Mouse (Mus musculus): ENCODE data around the gene D430041D05Rik.

D430041D05Rik gene

DNA sequence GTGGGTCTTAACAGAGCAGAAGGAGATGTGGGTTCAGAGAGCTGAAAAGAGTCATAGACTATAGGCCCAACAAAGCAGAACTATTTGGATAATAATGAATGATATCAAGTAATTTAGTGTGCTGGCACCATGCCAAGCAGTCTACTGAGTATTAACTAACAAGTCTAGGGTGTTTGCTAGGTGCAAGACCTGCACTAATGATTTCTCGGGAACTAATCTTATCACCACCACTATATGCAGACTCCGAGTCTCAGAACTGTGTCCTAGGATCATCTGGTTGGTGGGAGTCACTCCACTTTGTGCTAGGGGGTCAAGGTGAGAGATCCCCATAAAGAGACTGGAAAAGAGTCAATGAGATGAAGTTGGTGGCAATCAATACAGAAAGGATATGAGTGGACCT lies 245.2 kb downstream of the D430041D05Rik start:
- no peaks in the 10 kb centered on the region for H3K4me1 ChIP-seq (replicated peaks; ENCODE audit: low read depth, low read length)
- TF ChIP-seq CTCF (conservative IDR thresholded peaks at IDR 0.05; ENCODE audit: low read length) (no peak), NANOG (IDR thresholded peaks at IDR 0.05; ENCODE audit: borderline replicate concordance, low read length) (no peak), POU5F1 (IDR thresholded peaks at IDR 0.05; ENCODE audit: borderline replicate concordance, low read length) (no peak)
- H3K9me3 ChIP-seq (ENCODE audit: low read length) = no peaks in the 10 kb centered on the region
- H3K36me3 ChIP-seq (ENCODE audit: insufficient read depth, low read length) = no peaks in the 10 kb centered on the region
- no peaks in the 10 kb centered on the region; the same call in 1 of the 2 replicates for H3K27me3 ChIP-seq (ENCODE audit: insufficient read depth, low read length)
- H3K4me3 ChIP-seq (replicated peaks; ENCODE audit: low read length) = no peak overlapping the region

DNA sequence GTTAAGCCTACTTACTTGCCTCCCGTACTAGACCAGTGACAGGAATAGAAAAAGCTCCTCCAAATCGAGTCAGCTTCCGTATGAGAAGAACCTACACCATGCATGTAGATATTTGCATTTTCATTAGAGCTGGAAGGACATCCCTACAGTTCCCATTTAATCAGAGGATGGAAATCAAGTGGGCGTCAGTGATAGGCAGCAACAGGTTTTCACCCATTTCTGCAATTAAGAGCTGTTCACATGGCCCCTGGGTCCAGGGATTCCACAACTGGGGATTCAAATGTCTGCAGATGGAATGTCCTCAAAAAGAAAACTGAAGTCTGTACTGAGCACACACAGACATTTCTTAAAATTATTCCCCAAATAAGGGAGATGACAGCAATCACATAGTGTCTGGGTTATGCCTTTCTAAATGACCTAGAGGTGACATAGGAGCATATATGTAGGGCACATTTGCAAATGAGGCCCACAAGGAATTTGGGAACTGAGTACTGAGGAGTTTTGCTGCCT lies 246.8 kb downstream of the D430041D05Rik start:
- no peak overlapping the region for H3K4me3 ChIP-seq (replicated peaks; ENCODE audit: low read length)

DNA sequence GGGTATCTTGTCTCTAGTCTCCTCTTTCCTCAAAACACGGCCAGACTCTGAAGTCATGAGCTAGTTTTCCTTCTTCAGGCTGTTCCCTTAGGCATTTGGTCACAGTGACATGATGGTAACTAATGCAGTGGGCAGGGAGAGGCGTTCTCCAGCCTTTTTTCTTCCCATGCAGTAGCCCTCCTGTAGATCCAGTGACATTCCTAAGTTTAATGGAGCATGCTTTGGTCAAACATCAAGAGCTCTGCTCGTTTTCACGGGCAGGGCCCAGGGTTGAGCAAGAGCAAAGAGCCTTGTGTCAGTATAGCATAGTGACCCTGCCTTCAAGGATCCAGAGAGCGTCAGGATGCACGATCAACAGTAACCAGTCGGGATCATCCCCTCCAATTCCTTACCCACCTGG lies 247.4 kb downstream of the D430041D05Rik start:
- Histone ChIP-seq H3K27me3 (ENCODE audit: insufficient read depth, low read length) (no peaks in the 10 kb centered on the region; the same call in 1 of the 2 replicates), H3K4me3 (replicated peaks; ENCODE audit: low read length) (no peak overlapping the region)
- TF ChIP-seq CTCF (conservative IDR thresholded peaks at IDR 0.05; ENCODE audit: low read length) (no peak), NANOG (IDR thresholded peaks at IDR 0.05; ENCODE audit: borderline replicate concordance, low read length) (no peak), POU5F1 (IDR thresholded peaks at IDR 0.05; ENCODE audit: borderline replicate concordance, low read length) (no peak)

More for the DNA sequence above, 246.8 kb downstream of the D430041D05Rik start:
- H3K27me3 ChIP-seq (ENCODE audit: insufficient read depth, low read length) = no peaks in the 10 kb centered on the region; the same call in 1 of the 2 replicates
- no peak for TF ChIP-seq POU5F1 (IDR thresholded peaks at IDR 0.05; ENCODE audit: borderline replicate concordance, low read length)
- TF ChIP-seq CTCF (conservative IDR thresholded peaks at IDR 0.05; ENCODE audit: low read length) = no peak
- TF ChIP-seq NANOG (IDR thresholded peaks at IDR 0.05; ENCODE audit: borderline replicate concordance, low read length) = no peak
- H3K36me3 ChIP-seq (ENCODE audit: insufficient read depth, low read length) = no peaks in the 10 kb centered on the region
- H3K9me3 ChIP-seq (ENCODE audit: low read length) = no peaks in the 10 kb centered on the region
- H3K4me1 ChIP-seq (replicated peaks; ENCODE audit: low read depth, low read length) = no peaks in the 10 kb centered on the region

DNA sequence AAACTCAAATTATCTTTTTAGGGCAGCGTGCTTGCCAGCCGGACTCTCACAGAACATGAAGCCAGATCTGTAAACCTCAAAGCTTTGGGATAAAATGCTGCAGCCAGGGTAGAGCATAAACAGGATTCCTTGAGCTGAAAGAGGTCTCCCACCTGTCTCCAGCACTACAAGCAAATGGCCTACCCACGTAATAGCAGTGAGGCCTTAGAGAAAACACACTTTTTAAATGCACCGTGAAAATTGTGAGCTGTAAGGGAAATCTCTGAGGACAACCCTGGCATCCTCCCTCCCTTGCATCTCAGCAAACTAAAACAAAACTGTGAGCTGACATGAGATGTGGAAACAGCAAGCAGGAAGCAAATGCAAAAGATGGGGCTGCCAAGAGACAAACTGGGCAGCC lies 253.0 kb downstream of the D430041D05Rik start:
- Histone ChIP-seq H3K9me3 (ENCODE audit: low read length) (no peaks in the 10 kb centered on the region), H3K36me3 (ENCODE audit: insufficient read depth, low read length) (no peaks in the 10 kb centered on the region), H3K4me1 (replicated peaks; ENCODE audit: low read depth, low read length) (no peaks in the 10 kb centered on the region), H3K27me3 (ENCODE audit: insufficient read depth, low read length) (peaks cover 11% of the 10 kb centered on the region), H3K4me3 (replicated peaks; ENCODE audit: low read length) (no peak overlapping the region)
- TF ChIP-seq NANOG (IDR thresholded peaks at IDR 0.05; ENCODE audit: borderline replicate concordance, low read length) = no peak
- no peak for TF ChIP-seq POU5F1 (IDR thresholded peaks at IDR 0.05; ENCODE audit: borderline replicate concordance, low read length)
- TF ChIP-seq CTCF (conservative IDR thresholded peaks at IDR 0.05; ENCODE audit: low read length) = no peak

More for the DNA sequence above, 247.4 kb downstream of the D430041D05Rik start:
- Histone ChIP-seq H3K9me3 (ENCODE audit: low read length) (no peaks in the 10 kb centered on the region), H3K4me1 (replicated peaks; ENCODE audit: low read depth, low read length) (no peaks in the 10 kb centered on the region), H3K36me3 (ENCODE audit: insufficient read depth, low read length) (no peaks in the 10 kb centered on the region)

DNA sequence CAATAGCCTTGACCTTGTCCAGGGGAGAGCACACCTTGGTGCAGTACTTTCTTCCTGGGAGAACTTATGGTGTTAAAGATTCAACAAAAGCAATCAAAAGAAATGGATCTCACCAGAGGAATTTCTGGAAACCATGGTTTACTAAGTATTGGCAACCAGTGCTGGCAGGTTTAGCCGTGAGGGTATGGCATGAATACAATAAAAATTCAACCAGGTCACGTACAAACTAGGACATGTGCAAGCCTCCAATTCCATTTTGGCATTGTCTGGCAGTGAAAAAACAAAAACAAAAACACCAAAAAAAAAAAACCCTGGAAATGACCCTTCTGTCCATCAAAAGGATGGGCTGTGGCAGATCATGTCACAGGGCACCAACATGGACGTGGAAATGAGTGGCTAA lies 256.9 kb downstream of the D430041D05Rik start:
- no peaks in the 10 kb centered on the region for H3K36me3 ChIP-seq (ENCODE audit: insufficient read depth, low read length)
- H3K27me3 ChIP-seq (ENCODE audit: insufficient read depth, low read length) = peaks cover 19% of the 10 kb centered on the region
- H3K9me3 ChIP-seq (ENCODE audit: low read length) = no peaks in the 10 kb centered on the region
- no peak for TF ChIP-seq CTCF (conservative IDR thresholded peaks at IDR 0.05; ENCODE audit: low read length)
- no peak for TF ChIP-seq NANOG (IDR thresholded peaks at IDR 0.05; ENCODE audit: borderline replicate concordance, low read length)
- TF ChIP-seq POU5F1 (IDR thresholded peaks at IDR 0.05; ENCODE audit: borderline replicate concordance, low read length) = no peak
- H3K4me1 ChIP-seq (replicated peaks; ENCODE audit: low read depth, low read length) = no peaks in the 10 kb centered on the region
- no peak overlapping the region for H3K4me3 ChIP-seq (replicated peaks; ENCODE audit: low read length)

DNA sequence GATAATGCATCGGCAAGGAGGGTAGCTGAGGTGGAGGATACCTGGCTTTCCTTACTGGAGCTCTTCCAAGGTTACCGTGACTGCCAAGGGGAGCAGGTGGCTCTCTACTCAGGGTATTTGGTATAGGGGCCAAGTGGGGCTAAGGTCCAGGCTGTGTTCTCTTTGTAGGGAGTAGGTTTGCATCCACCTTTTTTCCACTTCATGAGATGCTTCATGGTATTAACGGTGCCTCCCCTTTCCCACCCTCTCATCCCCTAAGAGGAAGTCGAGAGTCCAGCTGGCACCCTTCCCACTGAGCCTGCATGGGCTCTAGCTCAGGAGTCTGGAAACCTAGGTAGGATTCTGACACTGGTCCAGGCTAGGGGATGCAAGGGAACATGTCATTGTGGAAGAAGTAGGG lies 257.5 kb downstream of the D430041D05Rik start:
- Histone ChIP-seq H3K27me3 (ENCODE audit: insufficient read depth, low read length) (peaks cover 19% of the 10 kb centered on the region), H3K4me3 (replicated peaks; ENCODE audit: low read length) (no peak overlapping the region), H3K36me3 (ENCODE audit: insufficient read depth, low read length) (no peaks in the 10 kb centered on the region), H3K9me3 (ENCODE audit: low read length) (no peaks in the 10 kb centered on the region), H3K4me1 (replicated peaks; ENCODE audit: low read depth, low read length) (no peaks in the 10 kb centered on the region)
- TF ChIP-seq POU5F1 (IDR thresholded peaks at IDR 0.05; ENCODE audit: borderline replicate concordance, low read length) (no peak), CTCF (conservative IDR thresholded peaks at IDR 0.05; ENCODE audit: low read length) (no peak), NANOG (IDR thresholded peaks at IDR 0.05; ENCODE audit: borderline replicate concordance, low read length) (no peak)

DNA sequence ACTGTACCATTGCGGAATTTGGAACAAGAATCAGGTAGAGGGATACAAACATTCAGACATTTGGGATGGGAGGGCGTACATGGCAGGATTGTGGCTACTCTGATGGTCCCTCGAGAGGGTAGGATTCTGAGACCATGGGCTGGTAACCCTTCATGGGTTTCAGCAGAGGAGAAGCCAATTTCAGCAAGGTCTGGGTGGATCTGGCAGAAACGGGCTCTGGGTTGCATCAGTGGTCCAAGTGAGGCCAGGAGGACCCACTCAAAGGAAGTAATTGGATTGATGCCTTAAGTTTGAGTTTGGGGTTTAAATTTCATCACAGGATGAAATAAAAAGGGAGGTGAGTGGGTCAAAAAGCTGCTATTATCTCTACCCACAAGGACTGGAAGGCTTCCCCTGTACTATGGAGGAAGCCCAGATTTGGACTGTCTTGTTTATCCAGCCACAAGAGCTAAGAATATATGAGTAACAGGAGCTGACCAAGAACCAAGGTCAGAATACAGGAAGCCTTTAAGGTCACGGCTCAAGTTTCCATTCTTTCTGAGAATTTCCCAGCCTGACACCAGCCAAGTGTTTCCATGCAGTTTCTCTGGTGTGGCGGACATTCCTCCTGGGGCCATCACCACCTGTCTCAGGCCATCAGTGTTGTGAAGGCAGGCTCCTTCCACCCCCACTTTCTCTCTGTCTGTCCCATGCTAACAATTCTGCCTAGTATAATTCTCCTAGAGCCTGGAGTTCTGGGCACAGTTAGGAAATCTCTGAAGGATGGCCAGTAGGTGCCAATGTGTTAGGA lies 260.0 kb downstream of the D430041D05Rik start:
- no peak for TF ChIP-seq CTCF (conservative IDR thresholded peaks at IDR 0.05; ENCODE audit: low read length)
- no peak for TF ChIP-seq NANOG (IDR thresholded peaks at IDR 0.05; ENCODE audit: borderline replicate concordance, low read length)
- TF ChIP-seq POU5F1 (IDR thresholded peaks at IDR 0.05; ENCODE audit: borderline replicate concordance, low read length) = no peak
- Histone ChIP-seq H3K36me3 (ENCODE audit: insufficient read depth, low read length) (no peaks in the 10 kb centered on the region), H3K9me3 (ENCODE audit: low read length) (no peaks in the 10 kb centered on the region; the same call in 1 of the 2 replicates), H3K4me3 (replicated peaks; ENCODE audit: low read length) (no peak overlapping the region), H3K4me1 (replicated peaks; ENCODE audit: low read depth, low read length) (no peaks in the 10 kb centered on the region), H3K27me3 (ENCODE audit: insufficient read depth, low read length) (peaks cover 19% of the 10 kb centered on the region)

DNA sequence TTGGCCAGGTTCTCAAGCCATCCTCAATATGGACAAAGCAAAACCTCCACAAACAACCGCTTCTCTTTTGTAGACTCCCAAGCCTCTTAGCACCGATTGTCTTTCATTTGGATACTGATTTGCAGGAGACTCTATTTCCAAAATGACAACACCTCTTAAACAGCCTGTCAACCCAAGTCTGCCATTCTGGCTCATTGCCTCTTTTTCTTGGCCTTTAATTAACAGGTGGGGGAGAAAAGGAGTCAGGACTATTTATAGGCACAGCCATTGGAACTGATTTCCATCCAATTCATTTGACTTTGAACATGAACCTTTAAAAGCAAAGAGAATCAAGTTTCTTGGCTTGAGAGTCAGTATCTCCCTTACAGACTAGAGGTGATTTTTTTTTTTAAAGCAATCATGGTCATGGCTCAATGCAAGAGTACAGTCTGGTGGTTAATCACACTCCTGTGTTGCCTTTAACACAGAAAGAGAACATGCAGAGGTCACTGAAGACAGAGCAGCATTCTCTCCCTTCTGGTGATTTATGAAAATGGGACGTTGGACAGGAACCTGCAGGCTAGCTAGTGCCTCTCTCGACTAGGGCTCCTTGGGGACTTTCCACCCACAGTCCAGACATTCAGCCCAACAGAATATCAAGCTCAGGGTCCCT lies 262.8 kb downstream of the D430041D05Rik start:
- TF ChIP-seq CTCF (conservative IDR thresholded peaks at IDR 0.05; ENCODE audit: low read length) (no peak), NANOG (IDR thresholded peaks at IDR 0.05; ENCODE audit: borderline replicate concordance, low read length) (no peak), POU5F1 (IDR thresholded peaks at IDR 0.05; ENCODE audit: borderline replicate concordance, low read length) (no peak)
- Histone ChIP-seq H3K4me3 (replicated peaks; ENCODE audit: low read length) (no peak overlapping the region), H3K4me1 (replicated peaks; ENCODE audit: low read depth, low read length) (peaks cover 6% of the 10 kb centered on the region), H3K27me3 (ENCODE audit: insufficient read depth, low read length) (peaks cover 11% of the 10 kb centered on the region), H3K9me3 (ENCODE audit: low read length) (peaks cover 3% of the 10 kb centered on the region; the same call in 1 of the 2 replicates), H3K36me3 (ENCODE audit: insufficient read depth, low read length) (no peaks in the 10 kb centered on the region)
